Mouse (Mus musculus) common myeloid progenitor, adult 5-6 weeks (primary cell): Measurements from ENCODE around the gene Btd. TPM values are rescaled to one million over a fixed set of nuclear protein-coding genes. Genes with fewer than 3 reads are reported as not detected.

Source experiments
- ATAC-seq: replicated peaks from 2 replicates; pipeline ENCODE4 v1.8.0; 2016; ENCODE audit warnings: low read depth, mild to moderate bottlenecking, moderate TSS enrichment, inconsistent platforms; ENCODE audit not compliant: poor library complexity, severe bottlenecking
- total RNA-seq: library from RNA; stranded (forward); fragments of 200-1000, 187-1606 nt; gene quantifications from 2 replicates; pipeline ENCODE4 v1.2.3, GENCODE M21; 2017

The Btd gene
- total RNA-seq, 1 experiment from 2014 or later, result 13.1 TPM

DNA sequence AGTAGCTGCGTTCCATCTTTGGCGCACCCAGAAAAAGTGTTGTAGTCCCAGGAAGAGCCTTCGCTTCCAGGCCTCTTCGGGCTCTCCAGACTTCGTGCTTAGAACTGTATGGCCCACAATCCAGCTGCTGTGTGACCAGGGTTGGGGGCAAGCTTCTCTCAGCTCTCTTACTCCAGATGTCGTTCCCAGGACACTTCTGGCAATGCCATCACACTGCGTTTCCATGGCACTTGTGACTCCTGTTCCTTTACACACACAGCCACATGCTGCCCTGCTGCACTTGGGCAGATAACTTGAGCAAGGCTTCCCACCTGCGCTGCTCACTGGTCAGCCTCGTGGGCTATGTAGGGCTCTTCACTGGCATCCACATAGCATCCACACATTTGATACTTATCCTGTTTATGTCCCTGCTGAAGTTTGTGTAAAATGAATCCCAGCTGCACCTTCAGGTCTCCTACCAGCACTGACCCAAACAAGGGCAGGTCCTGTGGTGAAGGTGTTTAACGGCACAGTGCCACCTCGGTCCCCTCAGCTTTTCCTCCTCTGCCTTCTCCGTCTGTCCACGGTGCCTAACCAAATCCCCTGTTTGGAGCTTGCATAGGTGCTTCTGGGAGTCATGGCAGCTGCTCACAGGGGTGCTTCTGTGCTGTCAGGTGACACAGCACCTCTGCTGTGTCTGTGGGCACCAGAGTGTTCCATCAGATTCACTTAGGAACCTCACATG, 22.7 kb downstream of the Btd start:
- no peak for ATAC-seq

DNA sequence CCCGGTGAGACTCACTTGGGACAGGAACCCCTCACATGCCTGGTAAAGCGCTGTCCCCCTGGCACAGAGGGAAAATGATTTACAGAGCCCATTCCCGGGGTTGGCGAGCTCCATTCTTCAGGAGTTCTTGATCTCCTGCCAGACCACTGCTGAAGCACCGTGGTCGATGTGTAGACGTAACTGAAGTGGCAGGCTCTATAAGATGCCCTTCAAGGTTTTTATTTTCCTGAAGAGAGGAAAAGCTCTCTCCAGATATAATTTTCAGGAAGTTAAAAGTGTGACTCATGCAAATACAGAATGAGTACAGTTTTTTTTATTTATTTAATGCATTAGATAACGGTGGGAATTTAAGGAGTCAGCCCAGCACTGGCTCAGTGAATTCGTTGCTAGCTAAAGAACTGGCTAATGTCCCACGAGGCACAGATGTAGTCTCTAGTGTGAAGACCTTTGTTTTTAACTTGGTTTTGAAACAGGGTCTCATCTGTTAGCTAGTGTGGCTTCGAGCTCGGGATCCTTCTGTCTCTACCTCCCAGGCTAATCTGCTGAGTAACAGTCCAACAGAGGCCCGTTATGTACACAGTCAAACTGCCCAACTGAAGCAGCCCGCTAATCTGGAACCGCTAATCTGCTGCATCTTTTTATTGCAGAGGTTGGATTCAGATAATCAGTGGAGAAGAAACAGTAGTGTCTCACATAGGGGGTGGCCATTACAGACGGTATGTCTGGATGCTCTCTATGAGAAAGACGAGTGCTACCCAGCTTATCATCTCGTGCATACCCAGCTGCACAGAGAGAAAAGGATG, 23.5 kb downstream of the Btd start:
- ATAC-seq, result 0 out of 2 replicates have a peak, but pooled peaks have one; percentile 5

DNA sequence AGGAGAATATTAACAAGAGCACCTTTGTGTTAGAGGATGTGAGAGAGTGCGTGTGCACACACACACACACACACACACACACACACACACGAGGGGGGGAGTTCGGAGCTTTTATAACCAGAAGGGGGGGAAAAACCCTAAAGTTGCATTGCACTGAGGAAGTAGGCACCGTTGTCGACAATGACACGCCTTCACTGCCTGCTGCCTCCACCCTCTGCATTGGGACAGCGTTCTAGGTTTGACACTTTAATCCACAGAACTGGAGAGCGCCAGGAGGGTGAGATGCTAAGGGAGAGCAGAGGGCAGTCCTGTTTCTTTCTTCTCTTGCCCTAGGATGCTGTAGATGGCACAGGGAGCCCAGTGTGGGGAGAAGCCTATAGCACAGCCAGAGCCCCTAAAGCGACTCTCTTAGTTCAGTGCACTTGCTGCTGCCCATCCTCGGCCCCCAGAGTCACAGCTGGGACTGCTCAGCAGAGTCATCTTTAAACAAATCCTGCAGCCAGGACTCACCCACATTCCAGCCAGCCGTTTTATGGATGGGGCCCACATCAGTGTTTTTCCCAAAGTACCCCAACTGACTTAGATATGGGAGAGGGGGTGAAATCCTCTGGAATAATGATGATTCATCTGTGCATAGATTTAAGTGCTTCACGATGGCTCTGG, 24.2 kb downstream of the Btd start:
- ATAC-seq, result 0 out of 2 replicates have a peak, but pooled peaks have one; percentile 10

DNA sequence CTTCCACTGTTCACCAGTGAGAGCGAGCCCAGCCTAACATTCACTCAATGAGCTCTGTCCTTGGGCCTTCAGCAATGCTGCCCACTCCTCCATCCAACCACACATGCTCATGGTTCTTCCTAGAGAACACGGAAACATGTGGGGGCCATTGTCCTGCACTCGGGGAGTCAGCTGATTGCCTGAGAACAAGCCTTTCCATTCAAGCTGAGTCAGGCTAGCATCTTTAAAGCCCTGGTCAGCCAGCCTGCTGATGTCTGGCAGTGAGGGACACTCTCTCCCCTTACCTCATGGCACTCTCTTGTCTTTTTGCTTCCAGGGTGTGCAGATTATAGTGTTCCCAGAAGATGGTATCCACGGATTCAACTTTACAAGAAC, 24.7 kb downstream of the Btd start:
- ATAC-seq, result no peak

DNA sequence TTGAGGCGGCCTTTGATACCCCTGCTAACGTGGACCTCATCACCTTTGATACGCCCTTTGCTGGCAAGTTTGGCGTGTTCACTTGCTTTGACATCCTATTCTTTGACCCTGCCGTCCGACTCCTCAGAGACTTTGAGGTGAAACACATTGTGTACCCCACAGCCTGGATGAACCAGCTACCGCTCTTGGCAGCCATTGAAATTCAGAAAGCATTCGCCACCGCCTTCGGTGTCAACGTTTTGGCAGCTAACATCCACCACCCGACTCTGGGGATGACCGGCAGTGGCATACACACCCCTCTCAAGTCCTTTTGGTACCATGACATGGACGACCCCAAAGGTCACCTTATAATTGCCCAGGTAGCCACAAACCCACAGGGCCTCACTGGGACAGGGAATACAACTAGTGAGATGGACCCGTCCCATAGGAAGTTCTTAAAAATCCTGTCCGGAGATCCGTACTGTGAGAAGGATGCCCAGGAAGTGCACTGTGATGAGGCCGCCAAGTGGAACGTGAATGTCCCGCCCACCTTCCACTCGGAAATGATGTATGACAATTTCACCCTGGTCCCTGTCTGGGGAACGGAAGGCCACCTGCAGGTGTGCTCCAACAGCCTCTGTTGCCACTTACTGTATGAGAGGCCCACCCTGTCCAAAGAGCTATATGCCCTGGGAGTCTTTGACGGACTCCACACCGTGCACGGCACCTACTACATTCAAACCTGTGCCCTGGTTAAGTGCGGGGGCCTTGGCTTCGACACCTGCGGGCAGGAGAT, 26.3 kb downstream of the Btd start:
- ATAC-seq, result no peak

DNA sequence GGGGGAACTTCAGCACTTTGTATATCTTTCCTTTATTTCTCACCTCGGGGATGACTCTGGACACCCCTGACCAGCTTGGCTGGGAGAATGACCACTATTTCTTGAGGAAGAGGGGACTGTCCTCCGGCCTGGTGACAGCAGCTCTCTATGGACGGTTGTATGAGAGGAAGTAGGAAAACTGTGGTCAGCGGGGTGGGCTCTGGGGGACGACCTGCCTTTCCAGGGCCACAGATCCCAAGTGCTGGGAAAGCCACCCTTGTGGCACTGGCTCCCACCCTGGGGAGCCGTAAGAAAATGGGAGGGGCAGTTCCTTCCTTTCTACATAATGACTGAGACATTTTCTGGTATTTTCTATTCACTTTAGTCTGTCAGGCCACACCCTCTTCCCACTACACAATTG, 26.9 kb downstream of the Btd start:
- no peak for ATAC-seq

DNA sequence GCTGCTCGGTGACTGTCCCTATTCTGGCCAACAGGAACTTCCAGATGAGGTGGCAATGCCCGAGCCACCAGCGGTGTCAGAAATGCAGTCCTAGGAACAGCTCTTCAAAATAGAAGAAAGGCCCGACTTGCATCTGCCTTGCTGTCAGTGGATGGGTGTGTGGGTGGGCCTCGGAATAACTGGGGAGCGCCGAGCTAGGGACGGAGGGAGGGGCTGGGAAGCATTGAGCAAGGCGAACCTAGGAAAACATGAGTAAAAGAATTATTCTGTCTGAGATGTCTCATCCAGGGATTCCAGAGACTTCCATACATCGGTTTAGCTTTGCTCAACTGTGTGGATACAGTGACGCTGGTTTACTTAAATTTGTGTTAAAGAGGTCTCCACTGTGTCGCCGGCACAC, 27.5 kb downstream of the Btd start:
- no peak for ATAC-seq

DNA sequence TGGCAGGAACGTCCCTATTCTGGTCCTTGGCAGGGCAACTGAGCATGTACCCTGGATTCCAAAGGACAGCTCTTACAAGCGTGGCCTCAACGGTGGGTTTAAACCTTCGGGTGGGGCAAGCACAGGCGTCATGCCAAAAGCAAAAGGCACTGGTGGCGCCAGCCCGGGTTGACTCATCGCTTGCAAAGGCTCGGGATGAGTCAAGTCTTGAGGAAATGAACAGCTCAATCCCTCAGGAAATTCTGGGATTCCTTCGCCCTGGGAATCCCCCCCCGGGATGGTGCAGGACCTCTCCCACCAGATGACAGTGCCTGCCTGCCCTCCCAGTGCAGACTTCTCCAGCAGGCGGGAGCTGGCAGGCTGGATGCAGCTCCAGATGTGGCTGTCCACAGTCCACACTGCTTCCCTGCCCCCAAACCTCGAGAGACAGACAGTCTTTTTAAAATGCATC, 28.4 kb downstream of the Btd start:
- no peak for ATAC-seq

DNA sequence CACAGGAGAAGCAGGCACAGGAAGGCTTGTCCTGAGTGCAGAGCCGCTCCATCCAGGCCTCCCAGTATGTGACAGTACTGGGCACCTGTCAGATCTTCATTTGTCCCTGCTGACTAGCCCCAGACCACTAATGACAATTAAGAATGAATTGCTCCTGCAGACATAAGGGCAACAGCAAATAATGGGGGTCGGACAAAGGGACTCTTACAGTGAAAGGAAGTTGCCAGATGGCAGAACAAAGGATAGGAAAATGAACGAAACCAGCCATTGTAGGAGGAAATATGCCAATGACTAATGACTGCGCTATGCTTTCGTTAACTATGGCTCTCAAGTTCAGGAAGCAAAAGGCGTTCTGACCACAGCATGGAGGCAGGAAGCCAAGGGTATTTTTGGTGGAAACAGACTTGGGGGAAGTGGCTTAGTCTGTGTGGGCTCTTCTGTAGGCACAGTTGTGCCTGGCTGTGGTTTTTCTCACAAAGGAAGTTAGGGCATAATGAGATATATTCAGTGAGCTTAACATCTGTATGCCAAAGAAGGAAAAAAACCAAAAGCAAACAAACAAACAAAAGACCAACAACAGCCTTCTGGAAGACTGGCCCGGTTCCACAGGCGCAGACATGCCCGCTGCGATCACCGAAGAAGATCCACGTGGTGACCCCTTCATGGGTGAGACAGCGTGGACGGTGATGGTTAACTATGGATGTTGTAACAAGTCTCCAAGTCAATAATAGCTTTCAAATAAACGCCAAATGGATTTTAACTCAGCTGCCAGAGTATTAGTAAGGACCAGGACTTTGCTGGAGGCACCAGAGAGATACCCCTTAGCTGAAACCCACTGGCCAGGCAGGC, 29.0 kb downstream of the Btd start:
- ATAC-seq, result peak; percentile 86

DNA sequence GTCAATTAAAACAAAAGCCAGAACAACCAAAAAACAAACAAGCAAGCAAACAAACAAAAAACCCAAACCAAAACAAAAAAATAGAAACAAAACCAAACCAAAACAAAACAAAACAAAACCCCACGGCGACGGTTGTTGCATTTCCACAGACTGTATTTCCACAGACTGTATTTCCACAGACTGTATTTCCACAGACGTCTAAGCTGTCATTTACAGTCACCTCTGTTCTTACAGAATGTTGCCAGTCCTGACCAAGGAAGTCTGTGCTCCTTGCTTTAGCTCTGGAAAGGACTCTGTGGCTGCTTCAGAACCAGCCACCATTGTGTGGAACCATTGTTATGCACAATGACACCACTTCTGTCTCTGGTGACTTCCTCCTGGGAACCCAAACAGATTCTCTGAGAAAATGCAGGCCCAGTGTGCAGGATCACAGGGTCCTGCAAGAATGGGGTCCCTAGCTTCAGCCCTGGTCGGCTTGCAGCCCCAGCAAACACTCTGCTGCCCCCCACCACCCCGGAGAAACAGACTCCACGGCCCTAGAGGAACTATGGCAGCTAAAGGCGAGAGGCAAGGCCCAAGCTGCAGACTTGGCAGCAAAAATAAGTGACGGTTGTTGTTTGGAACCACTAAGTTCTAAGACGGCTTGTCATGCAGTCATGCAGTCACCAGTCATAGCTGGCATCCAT, 30.9 kb downstream of the Btd start:
- no peak for ATAC-seq

DNA sequence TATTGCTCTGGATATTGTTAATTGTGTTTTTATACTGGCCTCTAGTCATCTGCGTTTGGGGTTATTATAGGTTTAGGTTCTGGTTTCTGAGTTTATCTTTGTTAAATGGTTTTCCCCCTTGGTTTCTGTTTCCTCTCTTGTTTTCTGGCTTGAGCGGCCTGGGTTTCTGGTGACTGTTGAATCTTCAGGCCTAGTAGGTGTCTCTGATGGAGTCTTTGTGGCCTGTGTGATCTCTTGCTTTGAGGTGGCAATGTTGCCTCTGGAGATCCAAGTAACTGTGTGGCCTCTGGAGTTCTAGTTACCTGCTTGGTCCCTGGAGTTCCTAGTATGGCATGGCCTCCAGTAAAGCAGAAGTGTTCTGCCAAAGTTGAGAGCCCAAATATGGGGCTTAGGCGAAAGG, 39.8 kb downstream of the Btd start:
- no peak for ATAC-seq

DNA sequence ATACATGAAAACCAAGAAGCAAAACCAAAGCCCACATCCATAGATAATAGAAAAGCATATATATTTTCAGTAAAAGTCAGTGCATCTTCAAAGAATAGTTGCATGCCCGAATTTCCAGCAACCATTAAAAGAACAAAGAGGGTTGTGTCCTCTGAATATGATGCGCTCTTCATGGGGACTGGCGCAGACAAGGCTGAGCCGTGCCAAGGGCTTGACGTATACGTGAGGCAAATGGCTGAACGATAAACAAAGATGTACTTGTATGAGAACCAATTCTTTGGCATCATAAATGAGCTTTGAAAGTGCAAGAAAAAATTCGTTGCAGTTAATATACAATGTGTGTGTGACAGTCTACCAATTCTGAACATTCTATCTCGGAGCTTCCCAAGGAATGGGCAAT, 40.5 kb downstream of the Btd start:
- ATAC-seq, result no peak

DNA sequence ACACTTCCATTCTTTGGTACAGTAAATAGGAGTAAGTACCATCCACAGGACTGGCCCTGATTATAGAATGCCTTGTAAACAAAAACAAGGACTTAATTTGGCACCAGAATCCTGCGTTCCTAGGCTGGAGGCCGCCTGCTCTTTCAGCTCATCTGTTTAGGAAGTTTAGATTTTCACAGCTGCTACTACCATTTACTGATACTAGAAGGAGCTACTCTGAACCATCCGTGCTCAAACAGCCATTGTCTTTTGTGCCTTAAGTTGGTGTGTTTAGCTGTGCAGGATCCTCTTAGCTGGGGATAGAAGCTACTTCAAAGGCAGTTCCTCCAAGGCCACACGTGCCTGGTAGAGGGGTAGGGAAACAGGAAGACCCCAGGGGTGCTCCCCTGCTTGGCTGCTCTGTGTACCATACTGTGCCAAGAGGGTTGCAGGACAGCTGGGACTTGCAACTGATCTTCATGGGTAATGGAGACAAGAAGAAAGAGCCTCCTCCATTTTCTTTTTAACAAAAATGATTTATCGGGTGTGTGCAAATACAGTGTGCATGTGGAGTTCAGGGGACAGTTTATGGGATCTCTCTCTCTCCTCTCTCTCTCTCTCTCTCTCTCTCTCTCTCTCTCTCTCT, 41.2 kb downstream of the Btd start:
- no peak for ATAC-seq

DNA sequence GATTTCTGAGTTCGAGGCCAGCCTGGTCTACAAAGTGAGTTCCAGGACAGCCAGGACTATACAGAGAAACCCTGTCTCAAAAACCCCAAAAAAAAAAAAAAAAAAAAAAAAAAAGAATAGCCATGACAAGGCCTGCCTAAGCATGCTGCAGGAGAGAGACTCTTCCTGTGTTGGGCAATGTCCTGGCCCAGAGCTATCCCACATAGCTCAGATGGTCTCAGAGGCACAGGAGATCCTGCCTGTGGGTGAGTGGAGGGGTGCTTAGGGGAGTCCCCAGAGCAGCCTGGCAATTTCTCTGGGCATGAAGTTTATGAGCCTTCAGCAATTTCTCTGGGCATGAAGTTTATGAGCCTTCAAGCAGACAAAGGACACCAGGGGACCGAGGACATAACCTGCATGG, 42.8 kb downstream of the Btd start:
- peak; percentile 66 for ATAC-seq

DNA sequence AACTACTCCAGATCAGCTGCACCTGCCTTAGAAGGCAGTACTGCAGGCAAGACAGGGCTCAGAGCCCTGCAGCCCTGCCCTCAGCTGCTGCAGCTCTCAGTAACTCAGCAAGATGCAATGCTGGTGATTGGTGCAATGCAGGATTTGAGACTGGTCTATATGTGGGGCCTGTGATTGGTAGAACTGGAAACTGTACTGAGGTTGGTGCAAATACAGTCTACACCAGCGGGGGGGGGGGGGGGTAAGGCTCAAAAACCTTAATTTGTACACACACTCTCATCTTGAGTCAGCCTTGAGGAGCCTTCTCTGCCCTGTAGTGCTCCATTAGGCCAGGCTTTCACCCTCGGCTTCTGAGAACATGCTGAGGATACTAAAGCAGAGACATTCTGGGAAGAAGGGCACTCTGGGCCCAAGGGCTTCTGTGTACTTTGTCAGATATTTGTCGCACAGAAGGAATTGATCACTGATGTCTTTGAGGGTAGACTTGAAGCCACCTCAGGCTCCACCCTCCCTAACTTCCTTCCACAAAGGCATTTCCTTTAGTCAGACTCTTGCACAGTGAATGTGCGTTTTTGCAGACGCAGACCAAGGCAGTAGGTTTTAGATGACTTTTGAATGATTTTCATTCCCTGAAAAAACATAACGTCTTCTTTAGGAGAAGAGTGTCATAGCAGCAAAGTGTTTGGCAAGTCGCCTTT, 43.7 kb downstream of the Btd start:
- ATAC-seq, result peak; percentile 36; the same call in 1 of the 2 replicates

DNA sequence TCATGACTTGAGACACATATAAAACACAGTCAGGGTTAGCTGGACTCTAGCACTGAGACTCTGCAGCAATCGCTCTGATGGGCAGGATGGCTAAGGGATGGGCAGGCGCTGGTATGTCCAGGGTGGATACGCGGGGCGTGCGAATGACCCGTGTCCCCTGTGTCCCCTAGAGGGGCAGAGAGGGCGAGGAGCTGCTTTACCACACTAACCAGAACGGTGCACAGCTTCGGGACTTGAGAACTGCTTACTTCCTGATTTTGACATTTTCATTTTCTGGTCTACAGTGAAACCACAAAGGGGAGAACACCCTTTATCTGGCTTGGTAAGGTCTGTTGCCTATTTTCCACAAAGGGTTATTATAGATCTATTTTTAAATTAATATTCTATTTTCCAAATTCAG, 44.9 kb downstream of the Btd start:
- peak; percentile 76 for ATAC-seq

DNA sequence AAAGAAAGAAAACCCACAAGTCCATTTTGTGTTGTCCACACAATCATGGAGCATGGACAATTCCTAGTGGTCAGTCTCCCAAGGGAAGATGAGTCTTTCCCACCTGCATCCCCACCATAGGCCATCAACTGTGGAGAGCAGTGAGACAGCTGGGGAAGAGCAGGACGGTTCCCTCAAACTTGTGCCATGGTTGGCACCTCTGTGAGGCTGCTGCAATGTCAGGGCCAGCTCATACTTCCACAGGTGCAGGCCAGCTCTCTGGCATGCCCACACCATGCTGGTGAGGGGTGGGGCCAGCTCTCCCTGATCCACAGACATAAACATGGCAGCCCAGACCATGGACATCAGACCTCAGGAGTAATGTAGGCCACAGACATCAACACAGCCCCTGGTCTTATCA, 45.4 kb downstream of the Btd start:
- ATAC-seq, result no peak

DNA sequence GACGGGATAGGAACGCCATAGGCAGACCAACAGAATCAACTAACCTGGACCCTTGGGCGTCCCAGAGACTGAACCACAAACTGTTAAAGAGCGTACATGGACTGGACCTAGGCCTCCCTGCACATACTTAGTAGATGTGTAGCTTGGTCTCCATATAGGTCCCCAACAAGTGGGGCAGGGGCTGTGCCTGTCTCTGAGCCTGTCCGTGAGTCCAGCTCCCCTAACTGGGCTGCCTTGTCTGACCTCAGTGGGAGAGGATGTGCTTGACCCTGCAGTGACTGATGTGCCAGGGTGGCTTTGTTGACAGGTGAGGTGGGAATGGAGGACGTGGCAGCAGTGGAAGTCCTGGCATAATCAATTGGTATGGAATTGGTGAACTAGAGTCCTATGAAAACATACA, 51.7 kb downstream of the Btd start:
- no peak for ATAC-seq
